Mouse (Mus musculus): ENCODE data around the gene Sugp1. TPM values are rescaled to one million over a fixed set of nuclear protein-coding genes. Genes with fewer than 3 reads are reported as not detected.
A peak's percentile ranks its signal among the peaks of the same experiment; 100 is the strongest.

The Sugp1 gene
- polyA plus RNA-seq, 1 experiment from 2014 or later = 24.3 TPM

DNA sequence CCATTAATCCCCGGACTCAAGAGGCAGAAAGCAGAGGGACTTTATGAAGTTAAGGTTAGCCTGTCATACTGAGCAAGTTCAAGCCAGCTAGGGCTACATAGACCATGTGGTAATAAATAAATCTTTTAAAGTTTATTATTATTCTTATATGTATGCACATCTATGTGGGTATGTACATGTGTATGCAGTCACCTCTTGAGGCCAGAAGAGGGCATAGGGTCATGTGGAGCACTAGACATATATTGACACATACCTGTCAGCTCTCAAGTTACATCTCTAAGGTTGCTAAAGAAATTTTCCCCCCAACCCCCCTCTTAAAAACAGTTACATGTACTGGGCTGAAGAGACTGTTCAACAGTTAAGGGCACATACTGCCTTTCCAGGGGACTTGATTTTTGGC, 29.9 kb upstream of the Sugp1 start:
- no peak for ATAC-seq (ENCODE audit: insufficient number of reproducible peaks, insufficient read depth, low FRiP score, low read depth)
- Histone ChIP-seq H3K4me3 (ENCODE audit: control insufficient read depth in 1 of 2, insufficient read depth in 1 of 2, low read depth in 1 of 2, low read length in 2 of 2) (no peak overlapping the region), H3K9me3 (ENCODE audit: control insufficient read depth, low read length) (no peaks in the 10 kb centered on the region), H3K4me2 (ENCODE audit: low read length) (no peak overlapping the region), H3K4me1 (ENCODE audit: control insufficient read depth in 2 of 2, insufficient read depth in 2 of 2, low read length in 2 of 2) (0 out of 4 replicates have a peak, but pooled peaks cover 0 to 2% of the 10 kb centered on the region in 2 experiments), H3K9ac (ENCODE audit: low read length) (no peak overlapping the region), H3K36me3 (ENCODE audit: control insufficient read depth, insufficient read depth, low read length) (peaks cover 20% of the 10 kb centered on the region), H3K27me3 (ENCODE audit: control insufficient read depth, insufficient read depth, low read length) (no peaks in the 10 kb centered on the region), H3K27ac (replicated peaks in 1 of 2; ENCODE audit: control insufficient read depth in 1 of 2, insufficient read depth in 1 of 2, low read depth in 2 of 2, low read length in 2 of 2) (no peak overlapping the region)
- 93% methylated on average over 1 of the region's 1 CpGs for WGBS

DNA sequence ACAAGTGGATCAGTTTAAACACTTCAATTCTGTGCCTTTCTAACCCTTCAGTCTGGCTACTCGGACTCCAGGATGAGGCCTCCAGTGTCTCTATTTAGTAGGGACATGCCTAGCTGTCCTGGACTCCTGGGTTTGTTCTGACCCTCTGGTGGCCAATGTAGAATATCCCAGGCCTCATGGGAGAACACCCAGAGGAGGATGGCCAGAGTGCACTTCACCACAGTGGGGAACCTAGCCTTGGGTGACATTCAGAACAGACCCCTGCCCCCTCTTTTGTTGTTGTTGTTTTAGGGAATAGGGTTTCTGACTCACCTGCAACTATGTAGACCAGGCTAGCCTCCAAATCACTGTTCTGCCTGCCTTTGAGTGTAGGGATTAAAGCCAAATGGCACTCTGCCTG, 27.6 kb upstream of the Sugp1 start:
- no peak overlapping the region for H3K4me2 ChIP-seq (ENCODE audit: low read length)
- WGBS = 68% methylated on average over 1 of the region's 1 CpGs
- H3K27ac ChIP-seq (replicated peaks in 1 of 2; ENCODE audit: control insufficient read depth in 1 of 2, insufficient read depth in 1 of 2, low read depth in 2 of 2, low read length in 2 of 2) = no peak overlapping the region
- no peak for ATAC-seq (ENCODE audit: insufficient number of reproducible peaks, insufficient read depth, low FRiP score, low read depth)
- H3K9me3 ChIP-seq (ENCODE audit: control insufficient read depth, low read length) = no peaks in the 10 kb centered on the region
- H3K4me1 ChIP-seq (ENCODE audit: control insufficient read depth in 2 of 2, insufficient read depth in 2 of 2, low read length in 2 of 2) = 0 out of 4 replicates have a peak, but pooled peaks cover 0 to 2% of the 10 kb centered on the region in 2 experiments
- H3K27me3 ChIP-seq (ENCODE audit: control insufficient read depth, insufficient read depth, low read length) = no peaks in the 10 kb centered on the region
- peaks cover 42% of the 10 kb centered on the region for H3K36me3 ChIP-seq (ENCODE audit: control insufficient read depth, insufficient read depth, low read length)
- H3K9ac ChIP-seq (ENCODE audit: low read length) = no peak overlapping the region
- no peak overlapping the region for H3K4me3 ChIP-seq (ENCODE audit: control insufficient read depth in 1 of 2, insufficient read depth in 1 of 2, low read depth in 1 of 2, low read length in 2 of 2)

DNA sequence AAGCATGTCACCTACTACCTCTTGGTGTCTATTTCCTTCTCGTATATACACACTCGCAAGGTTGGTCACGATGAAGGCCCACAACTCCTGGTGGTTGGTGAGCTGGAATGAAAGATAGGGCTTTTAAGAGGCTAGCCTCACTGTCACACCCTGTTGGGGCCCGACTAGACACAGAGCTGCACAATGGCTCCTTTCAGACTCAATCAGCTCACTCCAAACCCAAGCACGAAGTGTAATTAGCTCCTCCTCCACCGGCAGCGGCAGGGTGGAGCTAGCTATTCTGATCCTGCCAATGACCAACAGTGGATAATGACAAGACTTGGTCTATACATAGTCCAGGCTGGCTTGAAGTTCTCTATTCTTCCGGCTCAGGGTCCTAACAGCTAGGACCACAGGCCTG, 19.0 kb upstream of the Sugp1 start:
- H3K36me3 ChIP-seq (ENCODE audit: control insufficient read depth, insufficient read depth, low read length) = peaks cover 100% of the 10 kb centered on the region
- no peak overlapping the region for H3K27ac ChIP-seq (replicated peaks in 1 of 2; ENCODE audit: control insufficient read depth in 1 of 2, insufficient read depth in 1 of 2, low read depth in 2 of 2, low read length in 2 of 2)
- no peak for ATAC-seq (ENCODE audit: insufficient number of reproducible peaks, insufficient read depth, low FRiP score, low read depth)
- no peak overlapping the region for H3K4me3 ChIP-seq (ENCODE audit: control insufficient read depth in 1 of 2, insufficient read depth in 1 of 2, low read depth in 1 of 2, low read length in 2 of 2)
- H3K9me3 ChIP-seq (ENCODE audit: control insufficient read depth, low read length) = no peaks in the 10 kb centered on the region
- no peak overlapping the region for H3K9ac ChIP-seq (ENCODE audit: low read length)
- WGBS = 79% methylated on average over 8 of the region's 8 CpGs
- no peak overlapping the region for H3K4me2 ChIP-seq (ENCODE audit: low read length)
- no peaks in the 10 kb centered on the region for H3K27me3 ChIP-seq (ENCODE audit: control insufficient read depth, insufficient read depth, low read length)
- H3K4me1 ChIP-seq (ENCODE audit: control insufficient read depth in 2 of 2, insufficient read depth in 2 of 2, low read length in 2 of 2) = no peaks in the 10 kb centered on the region

DNA sequence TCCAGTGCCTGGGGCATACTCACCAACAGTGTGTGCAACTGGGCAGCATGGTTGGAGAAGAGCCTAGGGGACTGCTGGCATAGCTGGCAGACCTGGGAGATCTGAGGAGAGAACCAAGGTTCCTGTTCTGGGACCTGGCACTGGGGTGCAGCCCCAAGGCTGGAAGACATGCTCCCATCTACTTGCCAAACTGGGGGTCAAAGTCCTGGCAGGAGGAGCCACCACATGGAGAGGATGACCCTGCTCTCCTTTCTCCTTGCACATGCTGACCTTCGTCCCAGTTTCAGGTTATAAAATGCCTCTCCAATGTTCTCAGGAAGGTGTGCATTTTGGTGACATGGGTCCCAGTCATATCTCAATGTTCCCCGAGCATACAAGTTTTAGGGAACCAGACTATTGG, 16.5 kb upstream of the Sugp1 start:
- WGBS = 96% methylated on average over 2 of the region's 2 CpGs
- Histone ChIP-seq H3K4me1 (ENCODE audit: control insufficient read depth in 2 of 2, insufficient read depth in 2 of 2, low read length in 2 of 2) (0 out of 4 replicates have a peak, but pooled peaks cover 0 to 2% of the 10 kb centered on the region in 2 experiments), H3K9me3 (ENCODE audit: control insufficient read depth, low read length) (no peaks in the 10 kb centered on the region), H3K9ac (ENCODE audit: low read length) (no peak overlapping the region), H3K4me2 (ENCODE audit: low read length) (no peak overlapping the region), H3K36me3 (ENCODE audit: control insufficient read depth, insufficient read depth, low read length) (peaks cover 100% of the 10 kb centered on the region), H3K4me3 (ENCODE audit: control insufficient read depth in 1 of 2, insufficient read depth in 1 of 2, low read depth in 1 of 2, low read length in 2 of 2) (no peak overlapping the region), H3K27me3 (ENCODE audit: control insufficient read depth, insufficient read depth, low read length) (no peaks in the 10 kb centered on the region), H3K27ac (replicated peaks in 1 of 2; ENCODE audit: control insufficient read depth in 1 of 2, insufficient read depth in 1 of 2, low read depth in 2 of 2, low read length in 2 of 2) (no peak overlapping the region)
- ATAC-seq (ENCODE audit: insufficient number of reproducible peaks, insufficient read depth, low FRiP score, low read depth) = no peak

DNA sequence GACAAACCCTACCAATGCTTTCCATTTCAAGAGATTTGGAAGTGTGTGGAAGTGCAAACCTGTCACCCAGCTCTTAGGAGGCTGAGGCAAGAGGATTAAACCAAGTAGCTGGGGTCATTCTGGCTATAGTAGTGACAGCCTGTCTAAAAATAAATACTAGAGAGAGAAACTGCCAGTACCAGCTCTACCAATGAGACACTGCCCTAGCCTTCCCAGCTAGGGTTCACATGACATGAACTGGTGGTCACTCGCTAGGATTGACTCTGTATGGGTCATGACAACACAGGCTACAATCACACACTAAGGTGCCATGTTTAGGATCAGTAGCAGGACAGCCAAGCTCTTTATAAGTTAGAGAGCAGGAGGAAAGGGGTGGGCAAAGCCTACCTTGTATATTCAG, 12.4 kb upstream of the Sugp1 start:
- Histone ChIP-seq H3K27ac (replicated peaks in 1 of 2; ENCODE audit: control insufficient read depth in 1 of 2, insufficient read depth in 1 of 2, low read depth in 2 of 2, low read length in 2 of 2) (peak overlapping the region; percentile 2 to 50; a peak in 2 of 4 replicates), H3K36me3 (ENCODE audit: control insufficient read depth, insufficient read depth, low read length) (peaks cover 88% of the 10 kb centered on the region), H3K27me3 (ENCODE audit: control insufficient read depth, insufficient read depth, low read length) (no peaks in the 10 kb centered on the region), H3K9me3 (ENCODE audit: control insufficient read depth, low read length) (no peaks in the 10 kb centered on the region), H3K4me3 (ENCODE audit: control insufficient read depth in 1 of 2, insufficient read depth in 1 of 2, low read depth in 1 of 2, low read length in 2 of 2) (no peak overlapping the region), H3K4me1 (ENCODE audit: control insufficient read depth in 2 of 2, insufficient read depth in 2 of 2, low read length in 2 of 2) (0 out of 4 replicates have a peak, but pooled peaks cover 0 to 2% of the 10 kb centered on the region in 2 experiments), H3K4me2 (ENCODE audit: low read length) (no peak overlapping the region), H3K9ac (ENCODE audit: low read length) (no peak overlapping the region)
- no peak for ATAC-seq (ENCODE audit: insufficient number of reproducible peaks, insufficient read depth, low FRiP score, low read depth)
- 64% methylated on average over 1 of the region's 1 CpGs for WGBS

DNA sequence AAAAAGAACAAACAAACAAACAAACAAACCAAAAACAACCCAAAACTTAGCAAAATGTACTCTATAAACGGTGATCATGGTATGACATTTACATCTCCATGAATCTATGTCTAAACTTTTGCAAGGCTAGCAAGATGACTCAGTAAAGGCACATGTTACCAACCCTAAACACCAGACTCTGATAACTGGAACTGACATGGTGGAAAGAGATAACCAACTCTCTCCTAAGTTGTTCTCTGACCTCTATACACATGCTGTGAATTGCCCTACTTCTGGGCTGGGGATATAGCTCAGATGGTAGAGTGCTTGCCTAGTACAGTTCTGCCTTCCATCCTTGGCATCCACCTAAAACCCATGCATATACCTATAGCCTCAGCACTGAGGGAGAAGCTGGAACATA, 4.6 kb upstream of the Sugp1 start:
- ATAC-seq (ENCODE audit: insufficient number of reproducible peaks, insufficient read depth, low FRiP score, low read depth) = no peak
- WGBS = 83% methylated on average over 1 of the region's 1 CpGs
- H3K9me3 ChIP-seq (ENCODE audit: control insufficient read depth, low read length) = no peaks in the 10 kb centered on the region
- no peak overlapping the region for H3K4me3 ChIP-seq (ENCODE audit: control insufficient read depth in 1 of 2, insufficient read depth in 1 of 2, low read depth in 1 of 2, low read length in 2 of 2)
- peaks cover 0 to 21% of the 10 kb centered on the region in 2 experiments; a peak in 2 of 4 replicates for H3K4me1 ChIP-seq (ENCODE audit: control insufficient read depth in 2 of 2, insufficient read depth in 2 of 2, low read length in 2 of 2)
- no peaks in the 10 kb centered on the region for H3K27me3 ChIP-seq (ENCODE audit: control insufficient read depth, insufficient read depth, low read length)
- H3K9ac ChIP-seq (ENCODE audit: low read length) = no peak overlapping the region
- no peak overlapping the region for H3K27ac ChIP-seq (replicated peaks in 1 of 2; ENCODE audit: control insufficient read depth in 1 of 2, insufficient read depth in 1 of 2, low read depth in 2 of 2, low read length in 2 of 2)
- no peak overlapping the region for H3K4me2 ChIP-seq (ENCODE audit: low read length)
- H3K36me3 ChIP-seq (ENCODE audit: control insufficient read depth, insufficient read depth, low read length) = peaks cover 26% of the 10 kb centered on the region

DNA sequence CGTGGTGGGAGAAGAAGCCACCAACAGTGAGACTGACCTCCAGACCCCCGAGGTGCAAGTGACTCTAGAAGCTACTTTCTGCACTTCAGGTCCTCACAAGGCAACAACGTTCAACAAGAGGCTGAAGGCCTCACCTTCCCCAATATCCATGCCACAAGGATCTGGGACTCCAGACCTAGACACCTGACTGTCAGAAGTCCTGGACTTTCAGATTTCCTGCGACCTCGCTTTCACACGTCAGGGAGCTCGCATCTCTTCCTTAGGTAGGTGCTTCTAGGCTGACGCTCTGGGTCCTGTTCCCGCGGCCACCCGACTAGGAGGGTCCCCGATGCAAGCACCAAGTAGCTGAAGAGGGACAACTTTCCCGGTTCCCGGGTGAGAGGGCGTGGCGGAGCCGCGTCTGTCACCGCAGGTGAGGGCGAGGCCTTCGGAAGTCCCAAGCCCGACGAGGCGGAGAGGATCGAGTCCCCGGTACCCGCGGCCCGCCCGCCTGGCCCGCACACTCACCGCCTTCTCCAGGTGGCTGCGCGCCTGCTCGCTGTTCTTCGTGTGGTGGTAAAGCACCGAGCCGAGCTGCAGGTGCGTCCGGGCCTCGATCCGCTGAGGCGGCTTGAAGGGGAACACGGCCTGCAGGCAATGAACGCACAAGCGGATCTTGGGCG, 597 bp upstream of the Sugp1 start:
- 0 out of 2 replicates have a peak, but pooled peaks cover 8% of the 10 kb centered on the region for H3K36me3 ChIP-seq (ENCODE audit: control insufficient read depth, insufficient read depth, low read length)
- under 1% methylated on average over 47 of the region's 47 CpGs for WGBS
- peak overlapping the region; percentile 77 to 99 for H3K4me3 ChIP-seq (ENCODE audit: control insufficient read depth in 1 of 2, insufficient read depth in 1 of 2, low read depth in 1 of 2, low read length in 2 of 2)
- peak overlapping the region; percentile 90 for H3K4me2 ChIP-seq (ENCODE audit: low read length)
- peak overlapping the region in 1 of 2 experiments; percentile 80; a peak in 2 of 4 replicates for H3K27ac ChIP-seq (replicated peaks in 1 of 2; ENCODE audit: control insufficient read depth in 1 of 2, insufficient read depth in 1 of 2, low read depth in 2 of 2, low read length in 2 of 2)
- H3K9ac ChIP-seq (ENCODE audit: low read length) = peak overlapping the region; percentile 99
- H3K27me3 ChIP-seq (ENCODE audit: control insufficient read depth, insufficient read depth, low read length) = no peaks in the 10 kb centered on the region
- H3K4me1 ChIP-seq (ENCODE audit: control insufficient read depth in 2 of 2, insufficient read depth in 2 of 2, low read length in 2 of 2) = peaks cover 3 to 31% of the 10 kb centered on the region in 2 experiments; a peak in 3 of 4 replicates
- no peaks in the 10 kb centered on the region for H3K9me3 ChIP-seq (ENCODE audit: control insufficient read depth, low read length)
- ATAC-seq (ENCODE audit: insufficient number of reproducible peaks, insufficient read depth, low FRiP score, low read depth) = peak; percentile 28
